Mouse (Mus musculus) heart, embryonic 16.5 days (tissue): ENCODE measurements at regions not wholly inside any gene's neighbourhood (a gene's known extent, or its start where the extent isn't known, plus 50 kb on each side); places are given as distances from the start of the nearest gene placed in this dataset.

ENCODE experiments used
- ATAC-seq: fragments of 200-750 bp; cut with Nextera tagmentation; replicated peaks from 2 replicates; pipeline ENCODE4 v1.8.0; 2017; ENCODE audit warnings: moderate number of reproducible peaks; ENCODE audit not compliant: insufficient read depth, low FRiP score; ENCODE audit errors: extremely low read depth
- H3K27ac ChIP-seq: fragments of 300-500 bp; sonication (generic); 2 replicates; pipeline ENCODE4 v1.5.1; 2014; ENCODE audit warnings: mild to moderate bottlenecking, low read length, control low read depth, moderate library complexity
- H3K27me3 ChIP-seq: fragments of 300-500 bp; sonication (generic); 2 replicates; pipeline ENCODE4 v1.6.1; 2014; ENCODE audit warnings: low read length, mixed read lengths; ENCODE audit not compliant: control insufficient read depth, insufficient read depth
- H3K36me3 ChIP-seq: fragments of 300-500 bp; sonication (generic); 2 replicates; pipeline ENCODE4 v1.6.1; 2014; ENCODE audit not compliant: control insufficient read depth, insufficient read depth
- H3K4me1 ChIP-seq: fragments of 300-500 bp; sonication (generic); 2 replicates; pipeline ENCODE4 v1.6.1; 2014; ENCODE audit warnings: low read length, mixed read lengths; ENCODE audit not compliant: control insufficient read depth, insufficient read depth
- H3K4me2 ChIP-seq: fragments of 300-500 bp; sonication (generic); 2 replicates; pipeline ENCODE4 v1.6.1; 2014; ENCODE audit warnings: low read depth, mild to moderate bottlenecking, control low read depth, low read length
- H3K4me3 ChIP-seq: fragments of 300-500 bp; sonication (generic); 2 replicates; pipeline ENCODE4 v1.5.1; 2014; ENCODE audit warnings: mild to moderate bottlenecking, control low read depth, low read length
- H3K9ac ChIP-seq: fragments of 300-500 bp; sonication (generic); 2 replicates; pipeline ENCODE4 v1.6.1; 2014; ENCODE audit warnings: low read length, control low read depth
- H3K9me3 ChIP-seq: fragments of 300-500 bp; sonication (generic); replicated peaks from 2 replicates; pipeline ENCODE4 v1.6.1; 2016; ENCODE audit warnings: low read length; ENCODE audit not compliant: control insufficient read depth
- WGBS: fragments of 180-500 bp; shearing (Covaris S2); extraction: QIAGEN DNeasy Blood & Tissue Kit; methylation state at CpG from one replicate; pipeline ENCODE4 v1.1.7; 2014; 5-methylcytosine and 5-hydroxymethylcytosine counted together

DNA sequence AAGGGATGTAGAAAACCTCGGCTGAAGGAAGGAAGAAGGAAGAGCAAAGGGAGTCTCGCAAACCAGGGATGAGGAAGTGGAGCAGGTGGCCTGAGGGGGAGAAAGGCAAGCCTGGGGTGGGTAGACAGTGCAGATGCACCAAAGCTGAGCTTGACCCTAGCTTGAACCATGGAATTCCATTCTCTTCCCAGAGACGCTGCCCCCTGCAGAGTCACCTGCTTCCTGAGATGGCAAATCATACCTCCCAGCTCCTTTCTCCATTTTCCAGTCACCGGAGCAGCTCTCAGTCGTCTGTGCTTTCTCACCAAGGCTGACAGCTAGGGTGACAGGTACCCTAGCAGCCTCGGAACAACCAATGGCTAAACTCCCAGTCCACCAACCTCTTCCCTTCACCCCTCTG lies 197.0 kb downstream of the Gm9195 start:
- Histone ChIP-seq H3K27ac (no peak overlapping the region), H3K9ac (no peak overlapping the region), H3K36me3 (no peaks in the 10 kb centered on the region), H3K9me3 (no peaks in the 10 kb centered on the region), H3K4me1 (peaks cover 9% of the 10 kb centered on the region), H3K4me2 (no peak overlapping the region), H3K4me3 (no peak overlapping the region), H3K27me3 (peaks cover 3% of the 10 kb centered on the region; the same call in 1 of the 2 replicates)
- no peak for ATAC-seq
- 21% methylated on average over 6 of the region's 6 CpGs for WGBS

DNA sequence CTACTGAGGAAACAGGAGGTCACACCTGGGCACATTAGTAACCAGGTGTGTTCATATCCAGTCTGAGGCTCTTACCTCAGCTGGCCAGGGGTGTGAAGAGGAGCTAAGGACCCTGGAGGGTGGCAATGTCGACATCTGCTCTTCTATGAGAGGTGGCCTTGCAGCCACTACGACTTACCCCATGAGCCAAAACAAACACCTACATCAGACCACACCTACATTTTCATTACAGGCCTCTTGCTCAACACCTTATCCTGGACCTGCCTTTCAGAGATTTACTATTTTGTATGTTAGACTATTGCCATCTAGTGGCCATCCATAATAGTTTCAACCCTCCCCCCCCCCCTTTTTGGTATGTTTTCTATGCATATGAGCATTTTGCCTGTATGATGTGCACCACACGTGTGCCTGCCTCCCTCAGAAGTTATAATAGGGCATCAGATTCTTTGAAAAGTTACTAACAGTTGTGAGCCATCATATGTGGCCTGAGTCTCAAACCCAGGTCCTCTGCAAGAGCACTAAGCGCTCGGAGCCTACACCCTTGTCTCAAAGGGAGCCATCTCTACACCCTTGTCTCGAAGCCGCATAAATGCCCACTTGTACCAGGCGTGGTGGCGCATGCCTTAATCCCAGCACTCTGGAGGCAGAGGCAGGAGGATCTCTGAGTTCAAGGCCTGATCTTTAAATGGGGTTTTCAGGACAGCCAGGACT lies 197.8 kb downstream of the Gm9195 start:
- Histone ChIP-seq H3K36me3 (no peaks in the 10 kb centered on the region), H3K9ac (no peak overlapping the region), H3K9me3 (no peaks in the 10 kb centered on the region), H3K4me3 (no peak overlapping the region), H3K4me2 (no peak overlapping the region), H3K4me1 (peaks cover 9% of the 10 kb centered on the region), H3K27me3 (peaks cover 3% of the 10 kb centered on the region; the same call in 1 of the 2 replicates), H3K27ac (no peak overlapping the region)
- WGBS: 63% methylated on average over 9 of the region's 9 CpGs
- ATAC-seq: no peak

DNA sequence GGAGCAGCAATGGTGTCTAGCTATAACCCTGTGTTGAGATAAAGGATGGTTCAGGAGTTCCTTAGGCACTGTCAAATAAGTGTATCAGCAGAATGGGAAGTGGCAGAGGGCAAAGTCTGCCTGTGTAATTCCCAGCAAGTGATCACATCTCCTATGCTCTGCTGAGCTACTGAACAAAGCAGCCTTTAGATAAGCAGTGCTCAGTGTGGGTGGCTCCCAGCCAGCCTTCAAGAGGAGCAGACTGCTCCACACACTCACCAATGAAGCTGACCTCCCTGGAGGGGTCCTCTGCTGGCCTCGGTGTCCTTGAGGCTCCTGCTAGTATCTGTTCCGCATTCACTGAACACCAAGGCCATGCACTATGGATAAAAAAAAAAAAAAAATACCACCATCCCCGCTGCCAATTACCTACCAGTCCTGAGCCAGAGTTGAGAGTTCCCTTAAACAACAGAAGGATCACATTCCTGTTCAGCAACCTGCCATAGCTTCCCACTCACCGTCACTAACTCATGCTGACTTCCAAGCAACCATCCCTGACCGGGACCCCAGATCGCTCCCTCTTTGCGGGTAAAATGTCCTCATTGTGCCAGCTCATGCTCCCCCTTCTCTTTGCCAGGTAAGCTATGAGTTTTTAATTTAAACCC lies 198.9 kb downstream of the Gm9195 start:
- 67% methylated on average over 7 of the region's 7 CpGs for WGBS
- Histone ChIP-seq H3K27me3 (peaks cover 3% of the 10 kb centered on the region; the same call in 1 of the 2 replicates), H3K4me3 (no peak overlapping the region), H3K4me1 (peaks cover 9% of the 10 kb centered on the region), H3K36me3 (no peaks in the 10 kb centered on the region), H3K27ac (no peak overlapping the region), H3K4me2 (no peak overlapping the region), H3K9me3 (no peaks in the 10 kb centered on the region), H3K9ac (no peak overlapping the region)
- 0 out of 2 replicates have a peak, but pooled peaks have one; percentile 58 for ATAC-seq

DNA sequence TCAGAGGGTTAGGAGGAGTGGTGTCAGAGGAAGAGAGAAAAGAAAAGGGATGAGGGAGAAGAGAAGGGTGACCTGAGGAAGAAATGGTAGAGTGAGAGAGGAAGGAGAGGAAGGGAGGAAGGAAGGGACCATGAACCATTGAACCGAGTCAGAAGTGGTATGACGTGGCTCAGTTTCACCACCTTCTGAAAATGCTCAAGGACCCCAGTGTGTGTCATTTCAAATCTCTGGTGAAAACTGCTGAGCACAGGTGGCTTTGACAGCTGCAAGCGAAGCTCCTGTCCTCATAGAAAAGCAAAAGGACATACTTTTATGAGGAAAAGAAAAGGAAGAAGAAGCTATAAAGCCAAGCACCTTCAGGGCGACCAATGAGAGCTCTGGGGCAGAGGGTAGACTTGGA lies 214.3 kb downstream of the Gm9195 start:
- Histone ChIP-seq H3K4me3 (no peak overlapping the region), H3K4me2 (no peak overlapping the region), H3K36me3 (no peaks in the 10 kb centered on the region), H3K9me3 (0 out of 2 replicates have a peak, but pooled peaks cover 2% of the 10 kb centered on the region), H3K27me3 (no peaks in the 10 kb centered on the region), H3K27ac (no peak overlapping the region), H3K4me1 (no peaks in the 10 kb centered on the region), H3K9ac (no peak overlapping the region)
- ATAC-seq: no peak
- 72% methylated on average over 4 of the region's 4 CpGs for WGBS

DNA sequence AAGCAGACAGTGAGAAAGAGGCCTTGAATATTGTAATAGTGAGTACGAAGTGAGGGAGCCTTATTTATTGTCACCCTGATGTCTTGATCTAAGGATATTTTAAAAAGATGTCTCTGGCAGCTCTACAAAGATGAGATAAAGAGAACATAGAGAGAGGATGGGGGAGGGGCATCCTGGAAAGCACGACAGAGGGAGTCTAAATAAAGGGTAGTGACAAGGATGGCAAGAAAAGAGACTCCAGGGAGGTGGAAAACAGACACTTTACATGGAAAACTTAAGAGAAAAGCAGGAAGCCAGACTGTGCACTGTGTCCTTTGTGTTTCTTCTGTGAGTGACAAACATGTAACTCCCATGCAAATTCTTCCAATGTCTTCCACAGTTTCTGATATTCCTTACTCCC lies 232.4 kb downstream of the Gm9195 start:
- 29% methylated on average over 2 of the region's 2 CpGs for WGBS
- H3K9ac ChIP-seq: no peak overlapping the region
- no peaks in the 10 kb centered on the region for H3K4me1 ChIP-seq
- ATAC-seq: no peak
- no peaks in the 10 kb centered on the region for H3K9me3 ChIP-seq
- no peaks in the 10 kb centered on the region for H3K27me3 ChIP-seq
- no peak overlapping the region for H3K27ac ChIP-seq
- no peaks in the 10 kb centered on the region for H3K36me3 ChIP-seq
- H3K4me3 ChIP-seq: no peak overlapping the region
- H3K4me2 ChIP-seq: no peak overlapping the region

DNA sequence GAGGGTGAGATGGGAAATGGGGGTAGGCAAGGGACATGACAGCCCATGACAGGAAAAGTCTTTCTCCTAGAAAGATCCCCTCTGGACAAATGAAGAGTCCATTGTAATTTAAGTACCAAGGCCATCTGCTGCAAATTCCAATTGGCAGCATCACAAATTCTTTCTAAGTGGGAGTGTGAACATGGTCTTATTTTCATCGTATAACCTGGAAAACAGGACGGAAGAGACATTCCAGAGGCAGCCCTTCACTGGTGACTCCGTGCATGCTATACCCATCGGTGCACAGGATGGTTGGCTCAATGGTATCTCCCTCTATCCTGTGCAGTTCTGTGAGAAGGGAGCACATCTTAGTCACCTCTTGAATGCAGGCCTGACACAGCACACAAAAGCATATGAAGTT lies 249.8 kb downstream of the Gm9195 start:
- no peak overlapping the region for H3K27ac ChIP-seq
- H3K9me3 ChIP-seq: no peaks in the 10 kb centered on the region
- WGBS: 79% methylated on average over 4 of the region's 4 CpGs
- no peak for ATAC-seq
- H3K9ac ChIP-seq: no peak overlapping the region
- H3K4me3 ChIP-seq: no peak overlapping the region
- no peaks in the 10 kb centered on the region for H3K27me3 ChIP-seq
- H3K4me2 ChIP-seq: no peak overlapping the region
- no peaks in the 10 kb centered on the region for H3K4me1 ChIP-seq
- H3K36me3 ChIP-seq: no peaks in the 10 kb centered on the region

DNA sequence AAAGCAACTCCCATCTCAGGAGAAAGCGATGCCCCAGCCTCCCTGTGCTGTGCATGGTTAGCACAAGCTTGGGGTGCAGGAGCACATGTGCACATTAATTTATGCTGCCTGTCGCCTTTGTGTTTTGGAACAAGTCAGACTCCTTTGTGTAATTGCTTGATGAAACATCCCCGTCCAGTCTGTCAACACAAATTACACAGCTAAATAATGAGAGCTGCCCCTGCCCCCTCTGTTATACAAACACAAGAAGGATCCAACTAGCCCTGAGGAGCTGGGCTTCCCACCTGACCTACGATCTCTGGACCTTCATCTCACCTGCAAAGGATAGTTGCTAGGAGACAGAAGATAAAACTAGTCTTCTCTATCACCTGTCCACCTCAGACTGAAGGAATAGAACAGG lies 251.4 kb downstream of the Gm9195 start:
- Histone ChIP-seq H3K9ac (no peak overlapping the region), H3K4me2 (no peak overlapping the region), H3K27me3 (no peaks in the 10 kb centered on the region), H3K27ac (no peak overlapping the region), H3K9me3 (no peaks in the 10 kb centered on the region), H3K36me3 (no peaks in the 10 kb centered on the region), H3K4me1 (no peaks in the 10 kb centered on the region), H3K4me3 (no peak overlapping the region)
- 57% methylated on average over 4 of the region's 4 CpGs for WGBS
- no peak for ATAC-seq

DNA sequence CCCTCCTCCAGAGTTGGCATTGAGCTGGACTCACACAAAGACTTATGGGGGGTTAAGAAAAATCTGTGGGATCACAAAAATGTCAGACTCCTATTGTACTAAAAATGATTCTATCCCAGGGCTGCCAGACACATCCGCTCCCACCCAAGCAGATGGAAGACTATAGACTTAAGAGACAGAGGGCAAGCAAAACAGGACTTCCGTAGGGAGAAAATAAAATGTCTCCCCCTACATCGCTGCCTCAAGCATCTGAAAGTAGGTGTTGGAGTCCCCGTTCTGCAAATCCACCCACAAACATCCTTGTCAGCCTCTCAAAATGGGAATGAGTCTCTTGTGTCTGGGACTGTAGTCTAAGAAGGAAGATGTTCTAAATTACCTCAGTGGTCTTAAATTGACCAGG lies 253.3 kb downstream of the Gm9195 start:
- no peak overlapping the region for H3K4me2 ChIP-seq
- H3K9me3 ChIP-seq: no peaks in the 10 kb centered on the region
- no peaks in the 10 kb centered on the region for H3K4me1 ChIP-seq
- ATAC-seq: no peak
- H3K27ac ChIP-seq: no peak overlapping the region
- no peaks in the 10 kb centered on the region for H3K36me3 ChIP-seq
- H3K4me3 ChIP-seq: no peak overlapping the region
- H3K9ac ChIP-seq: no peak overlapping the region
- no peaks in the 10 kb centered on the region for H3K27me3 ChIP-seq
- 81% methylated on average over 4 of the region's 4 CpGs for WGBS

DNA sequence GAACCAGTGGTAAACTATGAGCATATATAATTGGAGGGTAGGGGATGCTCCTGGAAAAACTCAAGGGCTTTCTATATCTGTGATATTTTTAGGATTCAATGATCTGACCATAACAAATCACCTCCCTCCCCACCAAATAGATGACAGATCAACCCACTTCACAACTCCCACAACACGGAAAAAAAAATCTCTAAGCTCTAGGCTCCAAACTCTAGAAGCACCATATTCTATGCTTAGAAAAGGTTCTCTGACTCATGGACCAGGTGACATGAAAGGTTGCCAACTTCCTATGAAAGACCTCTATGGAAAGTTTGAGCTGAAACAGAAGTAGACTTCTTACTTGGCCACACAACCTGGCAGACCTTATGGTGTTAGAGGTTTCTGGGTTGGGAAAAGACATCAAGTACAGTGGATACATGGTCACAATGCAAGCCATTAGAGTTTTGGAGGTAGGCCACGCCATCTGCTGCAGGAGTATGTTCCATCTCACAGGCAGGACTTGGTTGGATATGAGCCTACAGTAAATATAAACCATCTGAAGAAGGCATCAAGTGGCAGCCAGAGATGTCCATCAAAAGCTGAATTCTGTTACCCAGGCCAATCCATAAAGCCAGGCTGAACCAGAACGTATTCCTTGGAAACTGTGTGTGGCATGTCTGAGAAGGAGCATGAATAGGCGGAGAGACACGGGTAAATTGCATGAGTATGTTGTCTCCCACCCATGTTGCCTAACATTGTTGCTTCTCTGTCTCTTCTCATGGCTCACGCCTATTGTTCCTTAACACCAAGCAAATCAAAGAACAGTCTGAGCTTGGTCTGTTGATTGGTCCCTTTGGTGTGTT lies 257.2 kb downstream of the Gm9195 start:
- no peaks in the 10 kb centered on the region for H3K4me1 ChIP-seq
- ATAC-seq: no peak
- WGBS: 78% methylated on average over 6 of the region's 6 CpGs
- no peak overlapping the region for H3K4me3 ChIP-seq
- no peaks in the 10 kb centered on the region for H3K9me3 ChIP-seq
- no peaks in the 10 kb centered on the region for H3K27me3 ChIP-seq
- H3K27ac ChIP-seq: no peak overlapping the region
- H3K9ac ChIP-seq: no peak overlapping the region
- H3K36me3 ChIP-seq: no peaks in the 10 kb centered on the region
- no peak overlapping the region for H3K4me2 ChIP-seq
